Mouse (Mus musculus): ENCODE results near the gene Def8. TPM values are rescaled to one million over a fixed set of nuclear protein-coding genes. Genes with fewer than 3 reads are reported as not detected.
A peak's percentile ranks its signal among the peaks of the same experiment; 100 is the strongest.

The Def8 gene
- total and polyA plus RNA-seq, 3 experiments, result 48.1 to 63.4 (median 56.4) TPM

DNA sequence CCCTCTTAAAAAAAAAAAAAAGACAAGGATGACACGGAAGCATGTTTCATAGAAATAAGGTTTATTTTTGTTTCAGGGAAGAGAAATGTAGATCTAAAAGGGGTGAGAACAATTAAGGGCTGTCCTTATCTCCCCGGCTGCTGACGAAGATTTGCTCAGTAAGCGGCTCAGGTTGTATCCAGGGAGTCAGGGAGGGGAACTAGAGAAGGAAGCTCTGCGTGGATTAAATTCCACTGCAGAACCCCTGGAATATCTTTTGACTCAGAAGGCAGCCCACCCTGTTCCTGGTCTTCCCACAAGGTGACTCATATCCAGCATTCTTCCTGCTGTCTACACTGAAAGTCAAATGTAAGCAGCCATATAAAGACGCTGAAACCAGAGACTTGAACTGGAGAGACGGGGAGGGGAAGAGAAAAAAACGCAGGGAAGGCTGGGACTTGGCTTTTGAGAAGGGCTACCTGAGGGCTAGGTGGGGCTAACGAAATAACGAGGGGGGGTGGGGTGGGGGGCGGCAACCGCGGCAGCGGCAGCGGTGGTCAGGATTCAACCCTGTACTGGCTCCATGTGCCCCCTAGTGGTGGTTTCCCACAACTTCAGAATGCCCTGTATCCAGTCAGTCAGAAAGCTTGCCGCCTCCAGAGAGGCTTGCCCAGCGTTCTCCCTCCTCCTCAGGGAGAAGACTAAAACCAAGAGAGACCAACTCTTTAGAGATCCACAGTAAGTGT is 1.1 kb upstream of the Def8 start:
- Histone ChIP-seq H3K4me3 (peak overlapping the region; percentile 33; the same call in 1 of the 2 replicates), H3K4me1 (ENCODE audit: control insufficient read depth, insufficient read depth, low read length) (peaks cover 2% of the 10 kb centered on the region; the same call in 1 of the 2 replicates), H3K27me3 (ENCODE audit: control insufficient read depth, insufficient read depth, low read length) (peaks cover 2% of the 10 kb centered on the region; the same call in 1 of the 2 replicates), H3K79me2 (replicated peaks; ENCODE audit: control insufficient read depth, insufficient read depth, low read length) (no peaks in the 10 kb centered on the region), H3K27ac (no peak overlapping the region), H3K36me3 (ENCODE audit: control insufficient read depth, insufficient read depth, low read length) (no peaks in the 10 kb centered on the region), H3K9ac (ENCODE audit: low read depth, low read length) (no peak overlapping the region)
- intact Hi-C loops (cut with DNase I), result loop anchor here (5.0 kb wide), 1 partner anchor 105 kb away; the partner anchor contains the start of gene Fanca
- DNase-seq, result peak; percentile 63 to 64
- WGBS, result 7% methylated on average over 17 of the region's 17 CpGs
- TF ChIP-seq CTCF (IDR thresholded peaks at IDR 0.05) (peak; percentile 90), POLR2A (IDR thresholded peaks at IDR 0.05; ENCODE audit: insufficient read depth, low read depth, low read length) (no peak), EP300 (IDR thresholded peaks at IDR 0.05; ENCODE audit: insufficient read depth, low read depth, low read length) (no peak)

DNA sequence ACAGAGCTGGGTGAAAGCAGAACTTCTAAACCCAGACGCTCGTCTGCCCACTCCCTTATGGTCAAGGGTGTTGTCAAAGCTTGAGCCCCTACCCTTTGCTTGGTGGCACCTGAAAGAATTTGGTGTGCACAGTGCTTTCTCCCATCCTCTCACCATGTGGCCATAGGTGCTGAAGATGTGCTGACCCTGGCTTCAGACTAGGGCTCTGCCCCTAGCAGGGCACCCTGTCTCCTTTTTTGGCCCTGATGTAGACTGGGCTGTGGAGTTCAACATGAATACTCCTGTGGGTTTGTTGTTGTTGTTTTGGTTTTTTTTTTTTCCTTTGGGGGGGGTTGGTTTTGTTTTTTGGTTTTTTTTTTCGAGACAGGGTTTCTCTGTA is 557 bp upstream of the Def8 start:
- Histone ChIP-seq H3K9ac (ENCODE audit: low read depth, low read length) (no peak overlapping the region), H3K36me3 (ENCODE audit: control insufficient read depth, insufficient read depth, low read length) (no peaks in the 10 kb centered on the region), H3K4me3 (no peak overlapping the region), H3K27me3 (ENCODE audit: control insufficient read depth, insufficient read depth, low read length) (peaks cover 2% of the 10 kb centered on the region; the same call in 1 of the 2 replicates), H3K27ac (no peak overlapping the region), H3K79me2 (replicated peaks; ENCODE audit: control insufficient read depth, insufficient read depth, low read length) (no peaks in the 10 kb centered on the region), H3K4me1 (ENCODE audit: control insufficient read depth, insufficient read depth, low read length) (peaks cover 2% of the 10 kb centered on the region; the same call in 1 of the 2 replicates)
- DNase-seq, result no peak
- intact Hi-C loops (cut with DNase I), result loop anchor here (5.0 kb wide), 1 partner anchor 105 kb away; the partner anchor contains the start of gene Fanca
- WGBS, result 22% methylated on average over 3 of the region's 3 CpGs
- TF ChIP-seq POLR2A (IDR thresholded peaks at IDR 0.05; ENCODE audit: insufficient read depth, low read depth, low read length) (no peak), EP300 (IDR thresholded peaks at IDR 0.05; ENCODE audit: insufficient read depth, low read depth, low read length) (no peak), CTCF (IDR thresholded peaks at IDR 0.05) (no peak)

DNA sequence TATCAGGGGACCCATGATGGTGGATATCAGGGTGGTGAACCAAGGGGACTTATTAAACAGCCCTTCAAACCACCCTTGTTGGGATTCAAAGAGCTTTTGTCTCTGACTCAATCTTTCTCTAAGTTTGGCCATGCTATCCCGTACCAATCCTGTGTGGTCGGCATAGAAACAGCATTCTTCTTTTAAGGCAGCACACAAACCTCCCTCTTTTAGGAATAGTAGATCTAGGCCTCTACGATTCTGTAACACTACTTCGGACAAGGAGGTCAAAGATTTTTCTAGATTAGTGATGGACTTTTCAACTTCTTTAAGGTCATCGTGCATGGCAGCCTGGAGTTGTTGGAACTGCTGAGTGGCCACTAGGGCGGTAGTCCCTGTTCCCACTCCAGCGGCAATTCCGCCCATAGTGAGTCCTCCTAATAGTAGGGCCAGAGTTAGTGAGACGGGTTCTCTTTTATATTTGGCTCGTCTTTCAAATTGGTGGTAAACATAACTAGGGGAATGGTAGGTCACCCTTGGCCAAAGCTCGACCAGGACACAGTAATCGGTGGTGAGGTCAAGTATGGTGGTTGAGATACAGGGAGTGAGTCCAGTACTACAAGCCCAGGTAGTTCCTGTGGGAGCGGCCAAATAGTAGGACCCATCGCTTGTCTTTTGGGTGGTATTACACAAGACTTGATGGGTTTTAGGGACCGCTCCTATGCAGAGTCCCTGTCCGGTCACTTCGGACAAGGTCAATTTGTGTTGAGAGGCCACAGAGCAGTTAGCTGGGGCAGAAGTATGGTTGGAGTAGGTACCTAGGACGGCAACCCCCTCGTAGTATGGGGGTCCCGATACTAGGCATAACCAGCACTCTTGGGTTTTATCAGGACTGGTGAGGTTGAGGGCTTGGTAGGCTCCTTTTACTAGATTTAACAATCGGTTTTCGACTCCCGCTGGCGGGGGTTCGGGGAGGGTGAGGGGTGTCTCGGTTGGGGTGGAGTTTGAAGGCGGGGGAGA is 3.5 kb downstream of the Def8 start:
- TF ChIP-seq POLR2A (IDR thresholded peaks at IDR 0.05; ENCODE audit: insufficient read depth, low read depth, low read length), result no peak
- TF ChIP-seq EP300 (IDR thresholded peaks at IDR 0.05; ENCODE audit: insufficient read depth, low read depth, low read length), result no peak
- TF ChIP-seq CTCF (IDR thresholded peaks at IDR 0.05), result no peak
- intact Hi-C loops (cut with DNase I), result no loop called here
- no peaks in the 10 kb centered on the region for H3K36me3 ChIP-seq (ENCODE audit: control insufficient read depth, insufficient read depth, low read length)
- no peaks in the 10 kb centered on the region for H3K27me3 ChIP-seq (ENCODE audit: control insufficient read depth, insufficient read depth, low read length)
- no peak for DNase-seq
- H3K4me1 ChIP-seq (ENCODE audit: control insufficient read depth, insufficient read depth, low read length), result peaks cover 2% of the 10 kb centered on the region; the same call in 1 of the 2 replicates
- 96% methylated on average over 27 of the region's 27 CpGs for WGBS
- H3K4me3 ChIP-seq, result no peak overlapping the region
- H3K27ac ChIP-seq, result no peak overlapping the region
- no peaks in the 10 kb centered on the region for H3K79me2 ChIP-seq (replicated peaks; ENCODE audit: control insufficient read depth, insufficient read depth, low read length)
- no peak overlapping the region for H3K9ac ChIP-seq (ENCODE audit: low read depth, low read length)

DNA sequence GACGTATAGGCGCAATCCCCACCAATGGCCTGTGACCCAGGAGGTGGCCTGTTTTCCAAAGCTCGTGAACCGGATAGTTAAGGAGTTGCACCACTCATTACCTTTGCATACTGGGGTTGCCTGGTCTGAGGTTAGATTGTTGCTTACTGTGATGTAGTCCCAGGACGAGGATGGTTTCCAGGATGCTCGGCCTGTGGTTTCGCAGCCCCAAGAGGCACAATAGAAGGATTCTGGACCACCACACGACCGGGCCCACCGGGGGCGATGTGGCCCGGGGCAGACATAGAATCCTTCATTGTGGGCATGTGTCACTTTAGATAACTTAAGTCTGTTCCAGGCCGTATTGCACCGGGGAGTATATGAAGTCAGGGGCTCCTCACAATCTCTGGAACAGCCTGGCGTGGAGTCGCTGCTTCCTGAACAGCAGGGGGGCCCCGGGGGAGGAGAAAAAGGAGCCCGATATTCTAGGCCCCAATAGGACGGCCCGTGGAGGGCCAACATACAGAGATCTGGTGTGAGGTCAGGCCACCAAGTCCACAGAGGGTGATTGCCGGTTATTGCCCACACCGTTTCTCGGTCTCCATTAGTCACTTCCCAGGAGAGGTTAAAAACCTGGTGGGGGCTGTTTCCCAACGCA is 4.4 kb downstream of the Def8 start:
- no peak for DNase-seq
- no peaks in the 10 kb centered on the region for H3K79me2 ChIP-seq (replicated peaks; ENCODE audit: control insufficient read depth, insufficient read depth, low read length)
- intact Hi-C loops (cut with DNase I), result no loop called here
- no peak overlapping the region for H3K27ac ChIP-seq
- H3K4me1 ChIP-seq (ENCODE audit: control insufficient read depth, insufficient read depth, low read length), result no peaks in the 10 kb centered on the region
- WGBS, result 94% methylated on average over 24 of the region's 24 CpGs
- no peak for TF ChIP-seq EP300 (IDR thresholded peaks at IDR 0.05; ENCODE audit: insufficient read depth, low read depth, low read length)
- no peak for TF ChIP-seq POLR2A (IDR thresholded peaks at IDR 0.05; ENCODE audit: insufficient read depth, low read depth, low read length)
- no peak for TF ChIP-seq CTCF (IDR thresholded peaks at IDR 0.05)
- no peak overlapping the region for H3K4me3 ChIP-seq
- no peaks in the 10 kb centered on the region for H3K27me3 ChIP-seq (ENCODE audit: control insufficient read depth, insufficient read depth, low read length)
- no peak overlapping the region for H3K9ac ChIP-seq (ENCODE audit: low read depth, low read length)
- H3K36me3 ChIP-seq (ENCODE audit: control insufficient read depth, insufficient read depth, low read length), result no peaks in the 10 kb centered on the region

DNA sequence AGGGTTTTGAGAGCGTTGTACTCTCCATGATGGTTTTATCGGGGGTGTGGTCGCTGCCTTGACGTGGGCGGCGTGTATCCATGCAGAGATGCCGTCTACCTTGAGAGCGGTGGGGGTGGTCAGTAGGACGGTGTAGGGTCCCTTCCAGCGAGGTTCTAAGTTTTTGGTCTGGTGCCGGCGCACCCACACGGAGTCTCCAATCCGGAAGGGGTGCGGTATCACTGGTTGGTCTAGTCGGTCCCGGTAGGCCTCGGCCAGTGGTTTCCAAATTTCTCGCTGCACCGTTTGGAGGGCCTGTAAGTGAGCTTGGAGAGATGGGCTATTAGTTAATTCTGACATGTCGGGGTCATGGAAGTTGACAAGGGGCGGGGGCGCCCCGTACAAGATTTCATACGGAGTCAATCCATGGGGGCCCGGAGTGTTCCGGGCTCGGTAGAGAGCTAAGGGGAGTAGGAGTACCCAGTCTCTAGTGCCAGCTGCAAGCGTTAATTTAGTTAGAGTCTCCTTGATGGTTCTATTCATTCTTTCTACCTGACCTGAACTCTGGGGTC is 5.1 kb downstream of the Def8 start:
- TF ChIP-seq EP300 (IDR thresholded peaks at IDR 0.05; ENCODE audit: insufficient read depth, low read depth, low read length), result no peak
- TF ChIP-seq CTCF (IDR thresholded peaks at IDR 0.05), result no peak
- TF ChIP-seq POLR2A (IDR thresholded peaks at IDR 0.05; ENCODE audit: insufficient read depth, low read depth, low read length), result no peak
- Histone ChIP-seq H3K4me1 (ENCODE audit: control insufficient read depth, insufficient read depth, low read length) (no peaks in the 10 kb centered on the region), H3K79me2 (replicated peaks; ENCODE audit: control insufficient read depth, insufficient read depth, low read length) (no peaks in the 10 kb centered on the region), H3K36me3 (ENCODE audit: control insufficient read depth, insufficient read depth, low read length) (no peaks in the 10 kb centered on the region), H3K27ac (no peak overlapping the region), H3K9ac (ENCODE audit: low read depth, low read length) (no peak overlapping the region), H3K4me3 (no peak overlapping the region), H3K27me3 (ENCODE audit: control insufficient read depth, insufficient read depth, low read length) (no peaks in the 10 kb centered on the region)
- no peak for DNase-seq
- WGBS, result 97% methylated on average over 29 of the region's 29 CpGs
- intact Hi-C loops (cut with DNase I), result no loop called here

Data from heart, adult 2 months (tissue).